Mouse (Mus musculus): ENCODE data around the gene Kcnd1. TPM values are rescaled to one million over a fixed set of nuclear protein-coding genes. Genes with fewer than 3 reads are reported as not detected.

Kcnd1 gene
- polyA plus RNA-seq, 1 experiment from 2014 or later, result 2.9 TPM

DNA sequence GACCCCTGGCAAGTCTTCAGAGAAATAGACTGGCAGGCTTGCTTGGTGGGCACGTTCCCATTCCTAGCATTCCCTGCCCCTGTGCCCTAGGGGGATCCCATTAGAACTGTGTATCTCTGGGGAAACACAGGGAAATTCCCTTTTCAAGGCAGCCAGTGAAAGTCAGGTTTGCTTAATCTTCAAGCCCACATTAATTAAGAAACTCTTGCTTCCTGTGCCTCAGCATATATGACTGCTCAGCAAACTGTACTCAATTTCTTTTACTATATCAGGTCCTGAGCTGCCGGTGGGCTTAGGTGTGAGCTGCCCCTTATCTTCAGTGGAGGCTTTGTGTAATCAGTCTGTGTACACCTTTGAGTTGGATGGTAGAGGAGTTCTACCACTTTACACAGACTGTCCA is 43.7 kb downstream of the Kcnd1 start:
- Histone ChIP-seq H3K9ac (no peak overlapping the region), H3K4me2 (no peak overlapping the region), H3K36me3 (replicated peaks) (no peaks in the 10 kb centered on the region), H3K4me3 (no peak overlapping the region), H3K27ac (no peak overlapping the region), H3K9me3 (no peaks in the 10 kb centered on the region), H3K4me1 (no peaks in the 10 kb centered on the region), H3K27me3 (replicated peaks) (no peaks in the 10 kb centered on the region)
- no peak for ATAC-seq (replicated peaks)
- WGBS, result 57% methylated on average over 2 of the region's 2 CpGs

DNA sequence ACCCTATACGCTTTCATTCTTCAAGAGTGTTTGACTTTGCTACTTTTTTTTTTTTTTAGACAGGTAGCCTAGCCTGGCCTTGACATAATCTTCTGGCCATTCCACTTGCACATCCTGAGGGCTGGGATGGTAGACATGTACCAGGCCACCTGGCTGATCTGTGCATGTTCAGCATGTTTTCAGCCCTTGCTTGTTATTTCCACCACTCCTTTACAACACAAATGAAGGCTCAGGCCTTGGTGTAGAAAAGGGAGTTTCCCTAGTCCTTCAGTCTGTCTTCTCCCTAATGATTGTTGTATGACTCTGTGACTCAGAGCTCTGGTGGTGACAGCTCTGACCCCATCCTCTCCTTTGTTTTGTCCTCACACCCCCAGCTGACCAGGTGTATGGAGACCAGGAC is 45.1 kb downstream of the Kcnd1 start:
- H3K4me1 ChIP-seq, result no peaks in the 10 kb centered on the region
- no peak overlapping the region for H3K27ac ChIP-seq
- H3K9me3 ChIP-seq, result no peaks in the 10 kb centered on the region
- H3K36me3 ChIP-seq (replicated peaks), result no peaks in the 10 kb centered on the region; the same call in 1 of the 2 replicates
- no peak for ATAC-seq (replicated peaks)
- H3K9ac ChIP-seq, result no peak overlapping the region
- no peak overlapping the region for H3K4me2 ChIP-seq
- H3K27me3 ChIP-seq (replicated peaks), result no peaks in the 10 kb centered on the region
- 100% methylated on average over 1 of the region's 1 CpGs for WGBS
- no peak overlapping the region for H3K4me3 ChIP-seq

DNA sequence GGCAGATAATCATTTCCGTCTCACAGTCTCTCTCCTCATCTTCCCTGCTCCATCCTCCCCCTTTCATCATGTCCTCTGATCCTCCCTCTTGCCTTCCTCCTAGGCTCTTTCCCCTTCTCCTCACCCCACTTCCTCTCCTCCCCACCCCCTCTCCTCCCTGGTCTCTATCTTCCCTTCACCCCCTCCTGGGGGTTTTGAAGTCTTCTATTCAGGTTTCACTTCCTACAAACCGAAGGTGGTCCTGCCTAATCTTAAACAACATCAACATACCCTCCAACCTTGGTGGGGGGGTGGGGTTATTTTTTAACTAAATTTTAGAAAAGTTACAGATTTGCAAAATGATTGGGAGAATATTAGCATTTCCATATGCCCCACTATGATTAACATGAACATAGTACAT is 46.4 kb downstream of the Kcnd1 start:
- no peaks in the 10 kb centered on the region for H3K4me1 ChIP-seq
- no peak overlapping the region for H3K27ac ChIP-seq
- ATAC-seq (replicated peaks), result no peak
- 31% methylated on average over 2 of the region's 2 CpGs for WGBS
- H3K27me3 ChIP-seq (replicated peaks), result no peaks in the 10 kb centered on the region
- H3K36me3 ChIP-seq (replicated peaks), result no peaks in the 10 kb centered on the region; the same call in 1 of the 2 replicates
- no peak overlapping the region for H3K4me3 ChIP-seq
- no peaks in the 10 kb centered on the region for H3K9me3 ChIP-seq
- no peak overlapping the region for H3K9ac ChIP-seq
- no peak overlapping the region for H3K4me2 ChIP-seq

DNA sequence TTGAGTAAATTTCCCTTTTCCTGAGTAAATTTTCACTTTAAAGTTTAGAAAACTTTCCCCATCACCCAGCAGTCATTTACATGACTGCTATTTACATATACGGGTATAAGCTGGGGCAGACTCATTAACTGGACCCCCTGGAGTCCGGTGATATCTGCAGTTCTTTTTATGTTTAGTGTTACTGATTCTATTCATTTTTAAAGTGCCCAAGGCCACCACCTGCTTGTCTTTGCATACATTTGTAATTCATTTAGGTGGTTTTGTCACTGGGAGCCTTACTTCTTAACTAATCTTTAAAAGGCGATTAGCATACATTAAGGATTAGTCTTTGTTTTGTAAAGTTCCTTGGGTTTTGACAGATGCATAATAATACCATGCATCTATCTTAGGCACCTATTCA is 47.7 kb downstream of the Kcnd1 start:
- WGBS, result 25% methylated on average over 3 of the region's 3 CpGs
- H3K9me3 ChIP-seq, result no peaks in the 10 kb centered on the region
- H3K9ac ChIP-seq, result no peak overlapping the region
- H3K36me3 ChIP-seq (replicated peaks), result no peaks in the 10 kb centered on the region; the same call in 1 of the 2 replicates
- H3K4me3 ChIP-seq, result no peak overlapping the region
- no peak for ATAC-seq (replicated peaks)
- no peak overlapping the region for H3K4me2 ChIP-seq
- no peak overlapping the region for H3K27ac ChIP-seq
- H3K27me3 ChIP-seq (replicated peaks), result no peaks in the 10 kb centered on the region
- H3K4me1 ChIP-seq, result no peaks in the 10 kb centered on the region

DNA sequence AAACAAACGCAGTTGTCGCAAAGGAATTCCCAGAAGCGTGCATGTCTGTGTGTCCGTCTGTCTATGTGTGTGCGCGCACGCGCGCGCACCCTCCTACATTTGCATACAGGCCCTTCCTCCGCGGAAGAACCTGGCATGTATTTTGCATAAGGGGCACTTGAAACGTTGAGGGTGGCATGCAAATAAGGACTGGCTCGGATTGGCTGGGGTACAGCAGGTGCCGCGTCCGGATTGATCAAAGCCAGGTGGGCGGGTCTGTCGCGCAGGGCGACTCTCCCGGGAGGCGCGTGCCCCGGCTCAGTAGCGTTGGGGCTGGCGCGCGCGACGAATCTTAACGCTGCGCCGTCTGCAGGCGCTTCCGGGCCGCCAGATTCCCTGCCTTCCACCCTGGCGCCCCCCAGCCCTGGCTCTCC is 55.9 kb downstream of the Kcnd1 start, which contains the start of gene Pim2:
TSS of gene Pim2 (plus strand) at position 256 of the 413 bp plus-strand sequence.
- peak within 1 kb of the TSS; percentile 79 for H3K27ac ChIP-seq
- no peaks in the 10 kb centered on the region for H3K27me3 ChIP-seq (replicated peaks)
- peak within 1 kb of the TSS; percentile 60 for H3K4me3 ChIP-seq
- H3K36me3 ChIP-seq (replicated peaks), result no peaks in the 10 kb centered on the region
- H3K9ac ChIP-seq, result peak within 1 kb of the TSS; percentile 68
- ATAC-seq (replicated peaks), result peak; percentile 92
- peak within 1 kb of the TSS; percentile 79 for H3K4me2 ChIP-seq
- H3K4me1 ChIP-seq, result peaks cover 10% of the 10 kb centered on the region
- 29% methylated on average over 37 of the region's 38 CpGs for WGBS
- no peaks in the 10 kb centered on the region for H3K9me3 ChIP-seq

DNA sequence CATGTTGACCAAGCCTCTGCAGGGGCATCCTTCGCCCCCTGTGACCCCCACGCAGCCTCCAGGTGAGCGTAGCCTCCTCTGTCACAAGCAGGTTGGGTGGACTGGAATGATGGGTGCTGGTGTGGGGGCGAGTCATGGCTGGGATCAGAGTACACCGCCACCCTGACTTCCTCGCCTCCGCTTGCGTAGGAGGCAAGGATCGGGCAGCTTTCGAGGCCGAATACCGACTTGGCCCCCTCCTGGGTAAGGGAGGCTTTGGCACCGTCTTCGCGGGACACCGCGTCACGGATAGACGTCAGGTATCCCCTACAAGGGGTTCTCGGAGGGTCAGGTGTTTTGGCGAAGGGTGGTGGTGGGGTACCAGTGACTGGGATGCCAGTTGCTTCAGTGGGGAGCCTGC is 56.4 kb downstream of the Kcnd1 start:
- H3K9me3 ChIP-seq, result no peaks in the 10 kb centered on the region
- ATAC-seq (replicated peaks), result peak; percentile 46
- H3K9ac ChIP-seq, result peak overlapping the region; percentile 68
- WGBS, result 24% methylated on average over 21 of the region's 21 CpGs
- H3K27ac ChIP-seq, result peak overlapping the region; percentile 79
- H3K4me1 ChIP-seq, result peaks cover 10% of the 10 kb centered on the region
- peak overlapping the region; percentile 79 for H3K4me2 ChIP-seq
- H3K36me3 ChIP-seq (replicated peaks), result no peaks in the 10 kb centered on the region
- no peaks in the 10 kb centered on the region for H3K27me3 ChIP-seq (replicated peaks)
- H3K4me3 ChIP-seq, result peak overlapping the region; percentile 60

DNA sequence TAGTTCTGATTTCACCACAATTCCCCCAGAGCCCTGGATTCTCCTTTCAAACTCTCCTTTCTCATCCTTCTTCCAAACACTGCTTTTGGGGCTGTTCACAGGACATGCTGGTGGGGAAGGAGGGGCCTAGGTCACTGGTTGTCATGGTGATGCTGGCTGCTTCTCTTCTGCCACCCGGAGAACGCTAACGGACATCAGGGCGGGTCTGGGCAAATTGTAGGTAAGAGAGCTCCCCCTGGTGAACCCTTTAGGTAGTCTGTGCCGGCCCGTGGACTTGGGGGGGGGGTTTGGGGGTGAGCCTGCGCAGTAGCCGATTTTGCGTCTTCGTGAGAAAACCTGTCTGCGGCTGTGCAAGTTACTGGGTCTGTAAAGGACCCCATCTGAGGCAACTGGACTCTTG is 57.7 kb downstream of the Kcnd1 start:
- H3K27me3 ChIP-seq (replicated peaks), result no peaks in the 10 kb centered on the region
- H3K36me3 ChIP-seq (replicated peaks), result no peaks in the 10 kb centered on the region
- peak overlapping the region; percentile 60 for H3K4me3 ChIP-seq
- peak overlapping the region; percentile 49 for H3K27ac ChIP-seq
- peaks cover 12% of the 10 kb centered on the region for H3K4me1 ChIP-seq
- no peak overlapping the region for H3K9ac ChIP-seq
- H3K4me2 ChIP-seq, result peak overlapping the region; percentile 79
- ATAC-seq (replicated peaks), result peak; percentile 49
- no peaks in the 10 kb centered on the region for H3K9me3 ChIP-seq
- WGBS, result 17% methylated on average over 11 of the region's 11 CpGs

DNA sequence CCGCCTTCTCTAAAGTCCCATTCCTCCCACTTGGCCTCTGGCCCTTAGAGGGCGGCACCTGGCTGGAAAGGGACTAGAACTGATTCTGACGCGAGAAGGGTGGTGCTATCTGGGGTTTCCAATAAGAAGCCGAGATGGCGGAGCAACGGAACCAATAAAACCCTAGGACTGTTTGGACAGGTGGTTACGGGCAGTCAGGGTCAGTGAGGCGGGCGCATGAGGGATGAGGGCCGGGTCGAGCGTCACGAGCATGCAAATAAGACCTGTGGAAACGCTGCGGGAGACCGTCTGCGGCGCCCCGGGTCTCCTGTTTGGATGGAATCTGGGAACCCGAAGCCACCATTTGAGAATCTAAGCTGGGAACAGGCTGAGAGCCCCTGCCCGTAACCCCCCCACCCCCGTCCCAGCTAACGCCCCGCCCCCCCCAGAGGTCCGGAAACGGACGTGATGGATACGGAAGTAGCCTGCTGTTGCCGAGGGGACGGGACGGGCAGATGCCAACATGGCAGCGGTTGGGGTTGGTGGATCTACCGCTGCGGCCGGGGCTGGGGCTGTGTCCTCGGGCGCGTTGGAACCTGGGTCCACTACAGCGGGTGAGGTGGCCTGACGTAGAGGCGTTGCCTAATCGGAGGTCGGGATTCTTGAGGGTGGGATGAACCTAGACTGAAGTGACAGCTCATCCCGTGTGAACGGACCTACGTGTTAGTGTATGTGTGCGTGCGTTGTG is 61.9 kb downstream of the Kcnd1 start, which contains the start of gene Slc35a2:
TSS of gene Slc35a2 (plus strand) at position 188 of the 727 bp plus-strand sequence.
- Histone ChIP-seq H3K4me2 (peak within 1 kb of the TSS; percentile 56), H3K4me3 (peak within 1 kb of the TSS; percentile 56), H3K27ac (peak within 1 kb of the TSS; percentile 91), H3K4me1 (peaks cover 17% of the 10 kb centered on the region), H3K9me3 (no peaks in the 10 kb centered on the region), H3K9ac (peak within 1 kb of the TSS; percentile 48), H3K36me3 (replicated peaks) (no peaks in the 10 kb centered on the region), H3K27me3 (replicated peaks) (no peaks in the 10 kb centered on the region)
- WGBS, result 21% methylated on average over 48 of the region's 49 CpGs
- ATAC-seq (replicated peaks), result peak; percentile 90

MicroRNAs encoded within 50 kb of the gene (microRNA counts, 519-probe panel; counts per million panel counts)
- microRNA mmu-miR-1198, result 2,791 counts per million, percentile 61 among the panel's probes with 10 or more counts

Small RNAs within 50 kb of the gene (microRNA-seq; reads per million reads assigned to microRNA genes)
- gene Mir1198, result 47.4 reads per million, percentile 46 among the genes with 10 or more reads in this experiment

Other genes starting within 250 kb of the Kcnd1 start
- gene Foxp3, start 248.6 kb upstream of the Kcnd1 start, polyA plus RNA-seq (2015; fragmentation: Nextera tagmentation; extraction: Ambion mirVana), result 0.10 TPM in 1 of 2 replicates, not detected in the other
- 7.5 and 8.1 TPM in 2 replicates for gene Ppp1r3f, start 248.0 kb upstream of the Kcnd1 start, polyA plus RNA-seq (2015; fragmentation: Nextera tagmentation; extraction: Ambion mirVana)
- gene Ccdc22, start 216.8 kb upstream of the Kcnd1 start, polyA plus RNA-seq (2015; fragmentation: Nextera tagmentation; extraction: Ambion mirVana), result 33.0 and 34.4 TPM in 2 replicates
- gene Cacna1f, start 215.2 kb upstream of the Kcnd1 start, polyA plus RNA-seq (2015; fragmentation: Nextera tagmentation; extraction: Ambion mirVana), result 0.13 and 0.27 TPM in 2 replicates
- 176 and 179 TPM in 2 replicates for gene Syp, start 183.8 kb upstream of the Kcnd1 start, polyA plus RNA-seq (2015; fragmentation: Nextera tagmentation; extraction: Ambion mirVana)
- gene Prickle3, start 165.0 kb upstream of the Kcnd1 start, polyA plus RNA-seq (2015; fragmentation: Nextera tagmentation; extraction: Ambion mirVana), result 1.6 and 1.7 TPM in 2 replicates
- 17.5 and 19.7 TPM in 2 replicates for gene Plp2, start 150.9 kb upstream of the Kcnd1 start, polyA plus RNA-seq (2015; fragmentation: Nextera tagmentation; extraction: Ambion mirVana)
- gene Magix, start 141.0 kb upstream of the Kcnd1 start, polyA plus RNA-seq (2015; fragmentation: Nextera tagmentation; extraction: Ambion mirVana), result 0.09 TPM in 1 of 2 replicates, not detected in the other
- 44.9 and 45.8 TPM in 2 replicates for gene Gpkow, start 125.2 kb upstream of the Kcnd1 start, polyA plus RNA-seq (2015; fragmentation: Nextera tagmentation; extraction: Ambion mirVana)
- 35.0 and 35.2 TPM in 2 replicates for gene Wdr45, start 108.0 kb upstream of the Kcnd1 start, polyA plus RNA-seq (2015; fragmentation: Nextera tagmentation; extraction: Ambion mirVana)
- 0.85 and 1.3 TPM in 2 replicates for gene Gm45208, start 100.0 kb upstream of the Kcnd1 start, polyA plus RNA-seq (2015; fragmentation: Nextera tagmentation; extraction: Ambion mirVana)
- gene Praf2, start 93.8 kb upstream of the Kcnd1 start, polyA plus RNA-seq (2015; fragmentation: Nextera tagmentation; extraction: Ambion mirVana), result 132 and 133 TPM in 2 replicates
- 78.4 and 85.2 TPM in 2 replicates for gene Ccdc120, start 71.4 kb upstream of the Kcnd1 start, polyA plus RNA-seq (2015; fragmentation: Nextera tagmentation; extraction: Ambion mirVana)
- gene Tfe3, start 59.7 kb upstream of the Kcnd1 start, polyA plus RNA-seq (2015; fragmentation: Nextera tagmentation; extraction: Ambion mirVana), result 26.3 and 26.6 TPM in 2 replicates
- gene Gripap1, start 32.5 kb upstream of the Kcnd1 start, polyA plus RNA-seq (2015; fragmentation: Nextera tagmentation; extraction: Ambion mirVana), result 72.3 and 78.8 TPM in 2 replicates
- gene Otud5, start 19.1 kb downstream of the Kcnd1 start, polyA plus RNA-seq (2015; fragmentation: Nextera tagmentation; extraction: Ambion mirVana), result 49.1 and 53.2 TPM in 2 replicates
- 21.7 and 22.1 TPM in 2 replicates for gene Pim2, start 56.0 kb downstream of the Kcnd1 start, polyA plus RNA-seq (2015; fragmentation: Nextera tagmentation; extraction: Ambion mirVana)
- 42.2 and 42.9 TPM in 2 replicates for gene Slc35a2, start 61.7 kb downstream of the Kcnd1 start, polyA plus RNA-seq (2015; fragmentation: Nextera tagmentation; extraction: Ambion mirVana)
- gene Pqbp1, start 77.0 kb downstream of the Kcnd1 start, polyA plus RNA-seq (2015; fragmentation: Nextera tagmentation; extraction: Ambion mirVana), result 222 and 224 TPM in 2 replicates
- gene Timm17b, start 77.1 kb downstream of the Kcnd1 start, polyA plus RNA-seq (2015; fragmentation: Nextera tagmentation; extraction: Ambion mirVana), result 173 and 178 TPM in 2 replicates
- not detected in 2 replicates for gene Gm10491, start 85.5 kb downstream of the Kcnd1 start, polyA plus RNA-seq (2015; fragmentation: Nextera tagmentation; extraction: Ambion mirVana)
- gene Gm10490, start 87.3 kb downstream of the Kcnd1 start, polyA plus RNA-seq (2015; fragmentation: Nextera tagmentation; extraction: Ambion mirVana), result 1.2 TPM in 1 of 2 replicates, not detected in the other
- 273 and 288 TPM in 2 replicates for gene Pcsk1n, start 97.5 kb downstream of the Kcnd1 start, polyA plus RNA-seq (2015; fragmentation: Nextera tagmentation; extraction: Ambion mirVana)
- gene Eras, start 106.3 kb downstream of the Kcnd1 start, polyA plus RNA-seq (2015; fragmentation: Nextera tagmentation; extraction: Ambion mirVana), result not detected in 2 replicates
- 76.8 and 79.0 TPM in 2 replicates for gene Hdac6, start 125.6 kb downstream of the Kcnd1 start, polyA plus RNA-seq (2015; fragmentation: Nextera tagmentation; extraction: Ambion mirVana)
- 0.12 and 0.42 TPM in 2 replicates for gene Gata1, start 155.8 kb downstream of the Kcnd1 start, polyA plus RNA-seq (2015; fragmentation: Nextera tagmentation; extraction: Ambion mirVana)
- gene Glod5, start 196.2 kb downstream of the Kcnd1 start, polyA plus RNA-seq (2015; fragmentation: Nextera tagmentation; extraction: Ambion mirVana), result 0.27 and 0.46 TPM in 2 replicates